Mouse (Mus musculus) heart, postnatal 4 days (tissue): Measurements from ENCODE around the gene Nap1l1. TPM values are rescaled to one million over a fixed set of nuclear protein-coding genes. Genes with fewer than 3 reads are reported as not detected.
"Not testable (repeated sequence)": the region's sequence is repeated elsewhere in the genome, so short reads cannot be mapped to it uniquely, and the experiment has no call there.

Experiments used
- DNase-seq: peaks from one replicate; pipeline ENCODE4 v3.0.0; 2021
- total RNA-seq, 2 experiments: library from RNA; stranded (reverse); gene quantifications; 2 replicates each; pipeline ENCODE4 v1.2.3; 2021

Gene Nap1l1
- total RNA-seq, 2 experiments from 2014 or later, result 119 to 120 TPM

DNA sequence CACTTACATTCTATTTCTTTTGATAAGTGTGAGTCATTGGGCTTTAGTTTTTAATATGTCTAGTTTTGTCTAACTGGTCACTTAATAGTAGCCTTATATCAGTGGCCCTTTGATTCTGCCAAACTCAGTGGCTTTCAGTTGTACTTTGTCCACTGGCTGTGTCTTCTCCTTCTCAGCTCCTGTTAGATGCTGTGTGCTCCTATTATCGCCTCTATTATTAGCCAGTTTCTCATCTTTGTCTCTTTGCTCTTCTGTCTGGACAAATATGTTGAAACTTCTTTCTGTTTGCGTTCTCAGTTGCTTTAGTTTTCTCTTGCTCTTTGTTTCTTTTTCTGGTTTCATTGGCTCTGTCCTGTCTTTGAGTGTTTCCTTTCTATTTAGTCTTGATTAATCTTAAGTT lies 9.6 kb downstream of the Nap1l1 start:
- DNase-seq, result no peak

DNA sequence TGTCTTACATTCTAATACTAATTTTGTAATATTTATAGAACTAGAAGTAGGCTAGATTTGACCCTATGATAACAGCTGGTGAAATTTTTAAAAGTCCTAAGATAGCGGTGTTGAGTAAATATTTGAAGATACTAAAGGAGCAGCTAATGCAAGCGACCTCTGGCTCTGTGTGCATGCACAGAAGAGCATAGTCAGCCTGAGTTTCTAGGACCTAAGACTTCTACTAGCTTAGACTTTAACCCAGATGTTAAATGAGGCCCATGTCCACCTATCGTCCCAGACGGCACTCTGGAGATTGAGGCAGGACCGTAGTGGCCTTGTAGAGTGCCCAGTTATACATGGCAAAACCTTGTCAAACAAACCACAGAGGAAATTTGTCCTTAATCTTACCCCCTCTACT lies 11.1 kb downstream of the Nap1l1 start:
- no peak for DNase-seq

DNA sequence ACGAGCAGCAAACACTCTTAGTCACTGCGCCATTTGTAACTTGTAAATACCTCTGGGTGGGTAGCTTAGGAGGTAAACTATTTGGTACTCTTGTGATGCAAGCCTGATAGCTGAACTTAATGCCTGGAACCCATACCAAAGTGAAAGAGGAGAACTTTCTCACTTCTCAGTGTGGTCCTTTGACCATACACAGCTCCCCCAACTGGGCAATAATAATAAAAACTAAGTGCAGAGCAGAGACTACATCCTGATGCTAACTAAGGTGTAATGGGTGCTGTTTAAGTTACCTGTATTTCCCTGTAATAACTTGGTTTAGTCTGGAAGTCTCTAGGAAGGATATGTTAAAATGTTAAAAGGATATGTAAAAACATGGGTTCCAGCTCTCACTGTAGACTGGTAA lies 15.8 kb downstream of the Nap1l1 start:
- no peak for DNase-seq

DNA sequence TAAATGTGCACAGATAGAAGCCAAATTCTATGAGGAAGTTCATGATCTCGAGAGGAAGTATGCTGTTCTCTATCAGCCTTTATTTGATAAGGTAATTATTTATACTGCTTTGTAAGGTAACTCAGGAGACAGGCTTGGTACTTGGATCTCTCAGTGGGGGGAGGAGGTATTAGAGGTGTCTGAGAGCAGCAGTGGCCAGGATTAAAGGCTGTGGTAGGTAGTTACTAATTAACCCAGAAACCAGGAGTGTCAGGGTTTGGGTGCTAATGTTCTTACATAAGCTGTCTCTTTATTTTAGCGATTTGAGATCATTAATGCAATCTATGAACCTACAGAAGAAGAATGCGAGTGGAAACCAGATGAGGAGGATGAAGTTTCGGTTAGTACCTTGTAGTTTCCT lies 17.1 kb downstream of the Nap1l1 start:
- not testable (repeated sequence) for DNase-seq

DNA sequence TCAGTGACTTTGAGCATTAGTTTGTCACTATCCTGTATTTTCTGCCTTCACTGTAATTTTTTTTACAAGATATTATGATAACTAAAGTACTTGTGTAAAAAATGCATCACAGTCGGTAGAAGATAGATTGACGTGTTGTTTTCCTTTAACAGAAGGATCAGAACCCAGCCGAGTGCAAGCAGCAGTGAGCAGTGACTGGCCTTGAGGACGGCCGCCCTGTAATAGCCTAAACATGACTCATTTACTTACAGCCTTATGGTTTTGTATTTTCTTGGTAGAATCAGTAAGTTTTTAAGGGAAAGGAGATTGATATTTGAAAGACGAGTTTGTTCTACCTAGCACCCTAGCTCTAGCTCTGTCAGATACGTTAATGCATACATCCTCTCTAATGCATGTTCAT lies 22.9 kb downstream of the Nap1l1 start:
- no peak for DNase-seq

DNA sequence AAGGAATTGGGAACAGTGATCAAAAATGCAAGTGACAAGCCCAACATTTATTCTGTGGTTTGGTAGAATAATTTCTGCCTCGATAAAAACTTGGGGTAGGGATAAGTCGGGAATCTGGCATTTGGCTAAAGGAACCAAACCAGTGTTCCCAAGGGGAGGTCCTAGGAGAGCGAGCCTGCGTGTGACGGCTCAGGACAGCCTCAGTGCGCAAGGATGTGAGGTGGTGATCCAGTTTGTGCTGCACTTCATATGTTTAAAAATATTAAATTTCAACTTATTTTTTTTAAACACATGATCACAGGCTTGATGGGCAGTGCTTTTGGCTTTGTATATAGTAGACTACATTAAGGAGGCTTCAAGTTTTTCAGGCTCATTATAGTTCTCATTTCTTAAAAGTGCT lies 26.9 kb downstream of the Nap1l1 start:
- no peak for DNase-seq

DNA sequence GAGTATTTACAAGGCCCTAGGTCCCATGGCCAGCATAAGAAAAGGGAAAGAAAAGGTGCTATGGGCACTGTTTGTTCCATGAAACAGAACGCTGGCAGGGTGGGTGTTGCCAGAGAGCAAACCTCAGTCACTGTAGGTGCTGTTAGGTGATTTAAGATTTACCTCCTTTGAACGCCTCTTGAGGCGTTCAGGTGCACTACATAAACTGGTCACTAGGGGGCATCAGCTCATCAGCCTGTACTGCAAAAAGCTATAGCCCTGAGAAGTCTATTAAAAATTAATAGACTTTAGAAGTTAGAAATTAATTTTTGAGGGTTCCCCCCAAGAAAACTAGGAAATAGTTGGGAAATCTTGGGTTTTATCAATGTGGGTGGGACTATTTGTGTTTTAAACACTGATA lies 30.0 kb downstream of the Nap1l1 start:
- peak; percentile 87 for DNase-seq

DNA sequence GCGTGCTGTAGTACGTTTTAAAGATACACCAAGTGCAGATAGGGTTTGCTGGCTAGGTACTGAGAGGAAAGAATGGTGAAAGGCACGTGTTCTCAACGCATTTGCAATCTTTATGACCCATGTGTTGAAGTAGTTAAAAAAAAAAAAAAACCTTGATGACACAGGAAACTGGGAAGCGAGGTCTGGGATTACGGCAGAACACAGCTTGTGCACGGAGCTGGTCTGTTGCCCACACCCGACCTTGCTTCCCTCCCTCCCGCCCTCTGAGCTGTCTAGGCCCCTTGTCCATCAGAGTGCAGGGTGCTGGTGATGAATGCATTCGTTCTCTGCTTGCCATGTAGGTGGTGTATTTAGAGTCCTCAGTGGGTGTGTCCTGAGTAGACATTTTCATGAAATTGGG lies 30.7 kb downstream of the Nap1l1 start:
- DNase-seq, result no peak

DNA sequence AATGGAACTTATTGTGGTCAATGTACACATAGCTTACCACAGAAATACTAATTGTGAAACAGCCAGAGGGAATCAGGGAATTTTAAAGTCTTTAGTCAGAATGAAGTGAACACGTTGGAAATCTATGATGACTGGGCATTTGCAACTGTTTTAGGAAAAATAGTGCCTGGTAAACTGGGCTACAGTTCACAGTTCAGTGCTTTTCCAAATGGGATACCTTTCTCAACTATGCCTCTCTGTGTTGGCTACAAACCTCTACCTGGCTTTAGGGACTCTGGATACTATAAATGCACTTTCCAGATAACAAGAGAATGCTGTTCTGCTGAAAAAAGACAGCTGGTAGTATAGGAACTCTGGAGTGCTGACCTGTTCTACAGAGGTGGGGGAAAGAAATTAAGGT lies 31.6 kb downstream of the Nap1l1 start:
- DNase-seq, result no peak

DNA sequence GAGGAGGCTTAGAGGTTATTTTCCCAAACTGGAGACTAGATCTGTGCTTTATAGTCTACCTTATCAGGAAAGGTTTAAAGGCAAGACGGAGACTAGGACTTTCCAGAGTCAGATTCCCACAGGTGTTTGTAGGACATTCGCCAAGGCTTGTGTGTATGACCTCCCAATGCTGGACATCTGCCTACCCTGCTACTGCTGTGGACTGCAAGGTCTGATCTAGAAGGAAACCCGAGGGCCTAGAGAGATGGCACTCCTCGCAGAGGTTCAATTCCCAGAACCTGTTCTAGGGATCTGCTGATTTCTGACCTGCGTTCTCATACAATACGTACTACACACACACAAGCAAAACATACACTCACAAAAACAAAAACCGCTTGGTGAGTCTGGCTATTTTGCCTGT lies 32.4 kb downstream of the Nap1l1 start:
- DNase-seq, result no peak

DNA sequence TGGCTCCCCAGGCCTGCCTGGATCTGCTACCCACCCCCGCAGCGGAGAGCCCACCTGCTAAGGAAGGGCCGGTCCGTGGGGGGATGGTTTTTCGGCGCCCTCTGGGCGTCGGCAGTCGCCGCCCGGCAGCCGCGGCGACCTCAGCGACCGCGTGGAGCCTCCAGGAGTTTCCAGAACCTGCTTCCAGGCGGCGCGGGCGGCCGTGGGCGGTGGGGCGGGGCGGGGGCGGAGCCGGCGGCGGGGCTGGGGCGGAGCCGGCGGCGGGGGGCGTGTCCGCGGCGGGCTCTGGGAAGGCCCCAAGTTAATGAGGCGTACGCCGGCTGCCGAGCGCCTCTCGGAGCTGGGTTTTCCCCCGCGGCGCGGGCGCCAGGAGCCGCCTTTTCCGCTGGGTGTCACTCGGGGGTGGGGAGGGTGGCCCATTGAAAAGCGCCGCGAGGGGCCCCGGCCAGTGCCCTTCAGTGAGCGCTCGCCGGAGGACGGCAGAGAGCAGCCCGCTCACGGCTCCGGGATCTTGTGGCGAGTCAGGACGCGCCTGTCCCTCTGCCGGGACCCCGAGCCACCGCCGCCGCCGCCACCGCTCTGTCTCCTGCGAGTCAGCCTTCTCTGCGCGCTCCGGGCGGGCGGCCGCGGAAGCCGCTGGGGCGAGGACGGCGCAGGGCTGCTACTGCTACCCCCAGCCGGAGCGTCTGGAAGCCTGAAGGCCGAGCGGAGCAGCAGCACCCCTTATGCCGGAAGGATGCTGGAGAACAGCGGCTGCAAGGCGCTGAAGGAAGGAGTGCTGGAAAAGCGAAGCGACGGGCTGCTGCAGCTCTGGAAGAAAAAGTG lies 33.3 kb downstream of the Nap1l1 start, which contains the start of gene Phlda1:
Gene Phlda1, plus strand, starts transcription at position 186 of the 825 bp plus-strand sequence.
- peak; percentile 97 for DNase-seq

DNA sequence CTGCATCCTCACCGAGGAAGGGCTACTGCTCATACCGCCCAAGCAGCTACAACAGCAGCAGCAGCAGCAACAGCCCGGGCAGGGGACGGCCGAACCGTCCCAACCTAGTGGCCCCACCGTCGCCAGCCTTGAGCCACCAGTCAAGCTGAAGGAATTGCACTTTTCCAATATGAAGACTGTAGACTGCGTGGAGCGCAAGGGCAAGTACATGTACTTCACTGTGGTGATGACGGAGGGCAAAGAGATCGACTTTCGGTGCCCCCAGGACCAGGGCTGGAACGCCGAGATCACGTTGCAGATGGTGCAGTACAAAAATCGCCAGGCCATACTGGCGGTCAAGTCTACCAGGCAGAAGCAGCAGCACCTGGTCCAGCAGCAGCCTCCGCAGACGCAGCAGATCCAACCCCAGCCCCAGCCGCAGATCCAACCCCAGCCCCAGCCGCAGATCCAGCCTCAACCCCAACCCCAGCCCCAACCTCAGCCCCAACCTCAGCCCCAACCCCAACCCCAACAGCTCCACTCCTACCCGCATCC lies 34.0 kb downstream of the Nap1l1 start:
- DNase-seq, result peak; percentile 54

DNA sequence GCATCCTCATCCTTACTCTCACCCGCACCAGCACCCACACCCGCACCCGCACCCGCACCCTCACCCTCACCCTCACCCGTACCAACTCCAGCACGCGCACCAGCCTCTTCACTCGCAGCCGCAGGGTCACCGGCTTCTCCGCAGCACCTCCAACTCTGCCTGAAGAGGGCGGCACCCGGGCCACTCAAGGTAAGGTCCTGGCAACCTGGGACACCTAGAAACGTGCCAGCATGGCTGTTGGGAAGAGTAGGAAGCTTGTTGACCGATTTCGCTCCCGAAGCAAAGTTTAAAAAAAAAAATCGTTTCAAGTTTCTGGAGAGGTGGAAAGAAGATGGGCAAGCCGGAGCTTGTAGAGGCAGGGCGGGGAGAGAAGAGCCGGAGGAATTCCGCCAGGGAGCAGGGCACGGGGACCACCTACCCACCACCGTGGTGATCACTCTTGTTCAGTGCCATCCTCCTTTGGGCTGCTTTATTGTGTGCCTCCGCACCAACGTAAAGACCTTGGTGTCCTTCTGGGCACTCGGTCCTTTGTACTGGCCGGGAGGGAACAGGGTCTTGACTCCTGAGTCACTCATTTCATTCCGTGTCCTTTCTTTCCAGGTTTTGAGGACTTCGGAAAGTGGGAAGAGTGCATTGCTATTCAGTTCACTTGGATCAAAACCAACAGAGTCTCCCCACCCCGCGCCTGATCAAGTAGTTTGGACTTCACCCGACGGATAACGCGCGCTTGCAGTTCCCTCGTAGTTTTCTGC lies 34.6 kb downstream of the Nap1l1 start:
- DNase-seq, result peak; percentile 72

DNA sequence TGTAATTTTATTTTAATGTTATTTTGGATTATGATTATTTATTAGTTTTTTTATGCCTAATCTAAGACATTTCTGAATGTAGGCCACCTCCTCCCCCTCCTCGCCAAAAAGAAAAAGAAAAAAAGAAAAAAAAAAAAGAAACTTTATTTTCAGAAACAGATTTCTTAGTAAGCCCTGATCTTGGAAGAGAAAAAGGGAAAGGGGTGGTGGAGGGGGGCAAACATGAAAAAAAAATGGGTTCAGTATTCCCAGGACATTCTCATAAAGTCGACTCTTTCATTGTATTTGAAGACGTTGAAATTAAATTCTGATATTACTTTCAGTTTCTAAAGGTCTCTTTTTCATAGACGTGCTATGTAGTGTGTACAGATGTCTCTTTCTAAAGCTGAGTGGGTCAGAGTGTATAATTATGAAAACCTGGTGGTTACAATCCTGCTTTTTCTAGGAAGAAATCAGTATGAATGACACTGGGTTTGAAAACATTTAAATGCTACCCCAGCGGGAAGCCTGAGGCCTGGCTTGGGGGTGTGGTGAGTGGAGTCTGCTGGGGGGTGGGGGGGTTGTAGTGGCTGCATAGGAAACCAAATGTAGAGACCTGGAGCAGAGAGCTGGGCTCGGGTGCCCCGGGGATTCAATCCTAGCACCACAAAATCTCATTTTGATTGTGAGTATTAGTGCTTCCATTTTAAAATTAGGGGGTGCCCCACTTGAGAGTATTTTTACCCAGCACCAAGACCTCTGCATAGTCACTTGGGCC lies 35.5 kb downstream of the Nap1l1 start:
- DNase-seq, result no peak

DNA sequence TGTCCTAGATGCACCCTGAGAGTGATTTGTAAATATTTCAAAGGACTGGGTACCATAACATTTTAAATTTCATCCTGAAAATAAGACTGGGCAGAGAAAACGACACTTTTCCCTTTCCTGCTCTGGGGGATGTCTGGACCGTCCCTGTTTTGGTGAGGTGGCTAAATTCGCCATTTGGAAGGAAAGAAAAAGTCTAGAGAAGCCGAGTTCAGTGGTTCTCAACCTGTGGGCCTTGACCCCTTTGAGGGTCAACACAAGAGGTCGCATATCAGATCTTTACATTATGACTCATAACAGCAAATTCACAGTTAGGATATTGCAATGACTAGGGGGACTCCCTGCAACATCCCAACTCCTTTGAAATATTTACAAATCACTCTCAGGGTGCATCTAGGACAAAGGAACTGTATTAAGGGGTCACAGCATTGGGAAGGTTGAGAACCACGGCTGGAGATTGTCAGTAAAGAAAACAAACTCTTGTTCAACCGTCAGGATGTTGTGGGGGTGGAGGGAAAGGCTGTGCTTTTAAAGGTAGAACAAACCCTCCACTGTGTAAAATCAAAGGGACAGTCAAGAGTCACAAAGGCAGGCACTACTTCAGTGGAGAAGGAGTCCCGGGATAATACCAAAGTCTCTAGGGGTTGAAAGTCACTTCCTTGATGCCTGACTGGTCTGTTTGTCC lies 36.2 kb downstream of the Nap1l1 start:
- DNase-seq, result no peak

DNA sequence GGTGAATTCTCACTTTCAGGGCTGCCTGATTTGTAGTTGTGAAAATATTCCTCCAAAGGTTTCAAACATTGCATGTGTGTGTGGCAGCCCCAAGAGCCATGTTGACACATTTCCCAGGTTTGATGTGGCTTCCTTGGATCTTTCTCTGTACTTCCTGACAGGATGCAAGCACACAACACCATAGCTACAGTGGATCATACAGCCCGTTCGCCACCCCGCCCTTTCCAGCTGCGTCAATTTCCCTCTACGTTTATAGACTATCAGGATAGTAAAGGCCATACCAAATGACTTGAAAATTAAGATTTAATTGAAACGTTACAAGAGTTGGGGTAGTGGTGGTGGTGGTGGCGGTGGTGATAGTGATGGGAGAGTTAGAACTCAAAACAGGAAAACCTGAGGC lies 37.0 kb downstream of the Nap1l1 start:
- no peak for DNase-seq

DNA sequence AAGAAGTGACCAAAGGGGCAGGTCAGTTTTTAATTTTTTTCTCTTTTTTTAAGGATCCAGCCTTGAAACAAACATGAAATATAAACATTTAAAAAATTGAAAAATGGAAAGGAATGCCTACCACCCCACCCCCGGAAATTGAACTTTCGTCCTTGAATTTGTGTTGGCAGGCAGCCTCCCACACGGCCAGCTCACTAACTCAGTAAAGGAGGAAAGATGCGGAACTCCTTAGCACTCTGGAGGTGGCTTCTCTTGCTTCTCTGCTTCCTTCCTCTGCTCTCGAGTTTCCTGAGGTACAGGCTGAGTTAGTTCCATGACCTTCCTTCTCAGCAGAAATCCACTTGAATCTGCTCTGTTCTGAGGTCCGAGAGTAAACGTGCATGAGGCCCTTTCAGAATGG lies 37.8 kb downstream of the Nap1l1 start:
- no peak for DNase-seq

DNA sequence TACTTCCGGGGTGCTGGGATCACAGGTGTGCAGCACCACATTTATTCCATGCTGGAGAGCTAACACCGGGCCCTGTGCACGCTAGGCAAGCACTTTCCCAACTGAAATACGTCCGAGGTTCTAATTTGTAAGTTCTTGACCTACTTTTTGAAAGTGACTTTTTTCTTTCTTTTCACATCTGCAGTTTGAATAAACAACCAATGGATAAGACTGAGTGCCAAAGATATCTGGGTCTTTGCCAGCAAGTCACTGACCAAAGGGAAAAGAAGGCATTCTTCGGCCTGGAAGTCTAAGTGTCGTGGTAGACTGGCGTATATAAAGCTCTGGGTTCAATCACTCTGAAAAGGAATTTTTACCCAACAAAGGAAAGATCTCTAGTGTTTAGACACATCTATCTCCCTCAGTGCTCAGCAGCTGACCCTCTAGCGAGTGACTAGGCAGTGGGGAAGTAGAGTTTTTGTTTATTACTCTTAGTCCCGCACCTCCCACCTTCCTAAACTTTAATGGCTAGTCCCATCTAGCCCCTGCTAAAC lies 39.1 kb downstream of the Nap1l1 start:
- DNase-seq, result peak; percentile 31

DNA sequence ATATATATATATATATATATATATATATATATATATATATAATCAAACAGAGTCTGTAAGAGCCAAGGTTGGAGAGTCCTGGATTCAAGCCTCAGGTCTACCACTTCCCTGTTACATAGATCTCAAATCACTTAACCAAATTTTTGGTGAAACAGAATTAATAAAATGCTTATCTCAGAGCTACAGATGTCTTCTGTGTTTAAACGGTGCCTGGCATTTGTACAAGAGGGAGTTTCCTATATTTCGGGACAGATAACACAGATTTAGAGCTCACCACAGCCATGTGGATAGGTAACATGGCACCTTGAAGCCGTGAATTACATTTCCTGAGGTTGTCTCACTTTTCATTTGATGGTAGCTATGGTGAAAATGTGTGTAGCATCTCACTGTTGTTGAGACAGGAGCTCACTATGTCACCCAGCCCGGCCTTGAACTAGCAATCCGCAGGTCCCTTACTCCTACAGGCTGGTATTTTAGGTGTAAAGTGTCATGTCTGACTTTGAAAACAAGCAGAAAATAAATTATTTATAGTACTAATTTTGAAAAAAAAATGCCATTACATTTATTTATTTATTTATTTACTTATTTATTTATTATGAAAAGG lies 41.4 kb downstream of the Nap1l1 start:
- no peak for DNase-seq

DNA sequence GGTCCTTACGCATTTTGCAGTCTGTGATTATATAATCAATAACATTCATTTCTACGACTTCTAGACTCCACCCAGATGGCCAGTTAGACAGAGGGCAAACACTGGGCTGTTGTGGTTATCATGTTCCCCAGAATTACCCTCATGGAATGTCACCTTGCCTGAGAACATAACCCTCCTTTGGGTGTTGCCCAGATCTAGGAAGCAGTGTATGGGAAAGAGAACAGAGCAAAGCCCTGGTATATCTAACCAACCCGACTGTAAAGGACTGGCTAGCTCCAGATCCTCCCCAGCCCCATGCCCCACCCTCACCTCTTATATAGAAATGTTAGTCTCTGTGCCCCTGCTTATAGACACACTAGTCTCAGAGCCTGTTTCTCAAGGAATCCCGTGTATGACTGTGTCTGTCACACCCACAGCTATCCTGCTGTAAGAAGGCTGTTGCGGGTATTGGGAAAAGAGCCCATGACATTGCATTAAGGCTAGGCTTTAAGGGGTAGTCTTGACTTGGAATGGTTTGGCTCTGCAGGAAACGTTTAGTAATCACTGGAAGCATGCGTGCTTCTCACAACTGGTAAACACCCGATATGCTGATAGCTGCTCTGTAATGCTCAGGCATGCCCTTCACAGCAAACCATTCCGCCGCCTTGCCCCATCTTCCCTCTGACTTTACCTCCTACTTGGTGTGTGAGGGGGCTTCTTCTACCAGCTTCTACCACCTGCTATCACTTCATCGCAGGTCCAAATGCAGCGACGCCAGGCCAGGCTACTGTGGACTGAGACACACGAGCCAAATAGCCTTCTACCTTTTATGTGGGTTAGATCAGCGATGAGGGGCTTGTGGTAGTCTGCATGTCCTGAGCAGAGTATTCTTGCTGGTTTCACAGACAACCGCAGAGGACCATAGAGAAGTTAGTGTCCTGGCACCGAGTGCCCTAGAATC lies 42.3 kb downstream of the Nap1l1 start:
- no peak for DNase-seq
